21 mouse cellular contexts compared by ENCODE assay signal in the genomic region with DNA sequence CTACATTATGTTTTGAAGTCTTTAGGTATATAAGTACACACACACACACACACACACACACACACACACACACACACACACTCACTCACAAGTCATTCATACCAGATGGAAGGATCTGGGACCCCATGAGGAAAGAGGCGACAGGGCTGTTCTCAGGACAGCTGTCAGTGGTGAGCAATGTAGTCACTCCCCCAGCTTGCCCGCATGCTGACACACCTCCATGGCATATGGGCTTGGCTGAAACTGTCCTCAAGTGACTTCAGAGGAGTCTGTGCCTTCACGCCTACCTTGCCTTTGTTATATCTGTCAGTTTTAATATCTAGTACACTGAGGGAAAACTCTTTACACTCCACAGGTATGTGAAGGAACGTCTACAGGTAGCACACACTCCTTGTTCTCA.
DNase-seq lines count a peak whose midpoint lies in the region; ATAC-seq and TF ChIP-seq lines count a peak whose summit lies in the region.
"Had no signal": no experiment of that assay in that cellular context is flagged by ENCODE, and none has a peak within 500 bp of the region (broad histone marks: within the 10 kb centered on the region; RNA-seq: fewer than 3 reads in every experiment).

No protein-coding gene starts in this region.

- H3K9me3 ChIP-seq in hindbrain, embryonic 14.5 days (ENCODE audit: control insufficient read depth, low read length) = no peaks in the 10 kb centered on the region
- H3K9me3 ChIP-seq in hindbrain, embryonic 12.5 days (replicated peaks) = no peaks in the 10 kb centered on the region
- no peaks in the 10 kb centered on the region for H3K9me3 ChIP-seq in midbrain, postnatal 0 days (ENCODE audit: low read length)
- H3K9me3 ChIP-seq in midbrain, embryonic 11.5 days (ENCODE audit: control insufficient read depth, low read length) = no peaks in the 10 kb centered on the region
- H3K9me3 ChIP-seq: embryonic facial prominence, embryonic 12.5 days; heart, embryonic 12.5 days; intestine, embryonic 15.5 days; midbrain, embryonic 13.5 days; neural tube, embryonic 12.5 days had no signal

- ATAC-seq in hindbrain, embryonic 14.5 days (ENCODE audit: low FRiP score) = peak; percentile 17; the same call in 1 of the 2 replicates
- no peak for ATAC-seq in hindbrain, embryonic 12.5 days (ENCODE audit: low FRiP score)
- no peak; the same call in 1 of the 2 replicates for ATAC-seq in midbrain, postnatal 0 days (ENCODE audit: low FRiP score)
- no peak for ATAC-seq in midbrain, embryonic 11.5 days (ENCODE audit: low FRiP score)
- ATAC-seq in monocyte, adult 5-6 weeks (replicated peaks; ENCODE audit: insufficient number of reproducible peaks, low FRiP score, low TSS enrichment, poor library complexity, severe bottlenecking) = no peak
- ATAC-seq: intestine, embryonic 15.5 days; midbrain, embryonic 13.5 days had no signal

- no peaks in the 10 kb centered on the region for H3K27me3 ChIP-seq in hindbrain, embryonic 14.5 days (ENCODE audit: control insufficient read depth, insufficient read depth, low read length)
- no peaks in the 10 kb centered on the region for H3K27me3 ChIP-seq in hindbrain, embryonic 12.5 days
- no peaks in the 10 kb centered on the region for H3K27me3 ChIP-seq in midbrain, postnatal 0 days (ENCODE audit: insufficient read depth, low read length)
- H3K27me3 ChIP-seq in midbrain, embryonic 11.5 days (ENCODE audit: control insufficient read depth, insufficient read depth, low read length) = no peaks in the 10 kb centered on the region
- H3K27me3 ChIP-seq: embryonic facial prominence, embryonic 12.5 days; heart, embryonic 12.5 days; intestine, embryonic 15.5 days; midbrain, embryonic 13.5 days; neural tube, embryonic 12.5 days had no signal

- WGBS in hindbrain, embryonic 14.5 days = 70% methylated on average over 4 of the region's 4 CpGs
- whole genome bisulfite sequencing in hindbrain, embryonic 12.5 days = 68% methylated on average over 4 of the region's 4 CpGs
- 82% methylated on average over 4 of the region's 4 CpGs for WGBS in midbrain, postnatal 0 days
- WGBS in midbrain, embryonic 11.5 days = 86% methylated on average over 4 of the region's 4 CpGs

- no peak for DNase-seq in hindbrain, embryonic 14.5 days (ENCODE audit: low spot score)
- DNase-seq in midbrain, postnatal 0 days (ENCODE audit: low spot score) = peak; percentile 20
- no peak for DNase-seq in midbrain, embryonic 11.5 days (ENCODE audit: low spot score, missing footprints)
- DNase-seq in cerebellum, adult 9-10 months = peak; percentile 66
- no peak for DNase-seq in c-Kit-positive CD71-positive TER-119-positive erythroid progenitor cells, embryonic 14.5 days (ENCODE audit: low spot score)
- DNase-seq: adrenal gland, adult 2 months; gastrocnemius, postnatal 14 days; heart, adult 11 months; heart, postnatal 10 days; kidney, adult 8-10 months; kidney, postnatal 14 days; lung, postnatal 10 days; right cerebral cortex, postnatal 14 days had no signal

- H3K4me3 ChIP-seq in hindbrain, embryonic 14.5 days (replicated peaks; ENCODE audit: low read length) = no peak overlapping the region
- H3K4me3 ChIP-seq in hindbrain, embryonic 12.5 days = no peak overlapping the region
- H3K4me3 ChIP-seq in midbrain, postnatal 0 days (ENCODE audit: low read depth, low read length) = no peak overlapping the region
- no peak overlapping the region for H3K4me3 ChIP-seq in midbrain, embryonic 11.5 days (ENCODE audit: low read depth, low read length)
- H3K4me3 ChIP-seq: embryonic facial prominence, embryonic 12.5 days; heart, embryonic 12.5 days; intestine, embryonic 15.5 days; layer of hippocampus, adult 2 months; midbrain, embryonic 13.5 days; neural tube, embryonic 12.5 days had no signal

- no peaks in the 10 kb centered on the region for H3K36me3 ChIP-seq in hindbrain, embryonic 14.5 days (replicated peaks; ENCODE audit: control insufficient read depth, insufficient read depth)
- H3K36me3 ChIP-seq in hindbrain, embryonic 12.5 days = no peaks in the 10 kb centered on the region
- no peaks in the 10 kb centered on the region for H3K36me3 ChIP-seq in midbrain, postnatal 0 days (ENCODE audit: insufficient read depth, low read length)
- H3K36me3 ChIP-seq in midbrain, embryonic 11.5 days (ENCODE audit: control insufficient read depth, insufficient read depth, low read length) = no peaks in the 10 kb centered on the region
- H3K36me3 ChIP-seq: embryonic facial prominence, embryonic 12.5 days; heart, embryonic 12.5 days; intestine, embryonic 15.5 days; midbrain, embryonic 13.5 days; neural tube, embryonic 12.5 days had no signal

- no peak for TF ChIP-seq CTCF in midbrain, postnatal 0 days (IDR thresholded peaks at IDR 0.05)

- no peak overlapping the region for H3K27ac ChIP-seq in hindbrain, embryonic 14.5 days
- no peak overlapping the region for H3K27ac ChIP-seq in hindbrain, embryonic 12.5 days
- H3K27ac ChIP-seq in midbrain, postnatal 0 days (ENCODE audit: low read depth, low read length) = no peak overlapping the region
- H3K27ac ChIP-seq in midbrain, embryonic 11.5 days (ENCODE audit: low read depth, low read length) = no peak overlapping the region
- H3K27ac ChIP-seq: embryonic facial prominence, embryonic 12.5 days; intestine, embryonic 15.5 days; midbrain, embryonic 13.5 days; neural tube, embryonic 12.5 days had no signal

- no peak overlapping the region for H3K4me2 ChIP-seq in hindbrain, embryonic 14.5 days (replicated peaks)
- H3K4me2 ChIP-seq in hindbrain, embryonic 12.5 days (replicated peaks) = no peak overlapping the region
- H3K4me2 ChIP-seq in midbrain, postnatal 0 days (ENCODE audit: low read depth, low read length, poor library complexity, severe bottlenecking) = no peak overlapping the region
- H3K4me2 ChIP-seq in midbrain, embryonic 11.5 days = no peak overlapping the region
- H3K4me2 ChIP-seq: embryonic facial prominence, embryonic 12.5 days; heart, embryonic 12.5 days; intestine, embryonic 15.5 days; midbrain, embryonic 13.5 days; neural tube, embryonic 12.5 days had no signal

- no peak overlapping the region for H3K9ac ChIP-seq in hindbrain, embryonic 14.5 days
- H3K9ac ChIP-seq in hindbrain, embryonic 12.5 days = no peak overlapping the region
- H3K9ac ChIP-seq in midbrain, postnatal 0 days (replicated peaks; ENCODE audit: low read length, poor library complexity, severe bottlenecking) = no peak overlapping the region
- H3K9ac ChIP-seq in midbrain, embryonic 11.5 days (ENCODE audit: low read length) = no peak overlapping the region
- H3K9ac ChIP-seq: embryonic facial prominence, embryonic 12.5 days; heart, embryonic 12.5 days; intestine, embryonic 15.5 days; midbrain, embryonic 13.5 days; neural tube, embryonic 12.5 days had no signal

- H3K4me1 ChIP-seq in hindbrain, embryonic 14.5 days (replicated peaks; ENCODE audit: control insufficient read depth, insufficient read depth, low read length) = no peaks in the 10 kb centered on the region
- no peaks in the 10 kb centered on the region for H3K4me1 ChIP-seq in hindbrain, embryonic 12.5 days
- H3K4me1 ChIP-seq in midbrain, postnatal 0 days (ENCODE audit: insufficient read depth, low read length) = no peaks in the 10 kb centered on the region
- H3K4me1 ChIP-seq in midbrain, embryonic 11.5 days (ENCODE audit: control insufficient read depth, insufficient read depth, low read length) = no peaks in the 10 kb centered on the region
- H3K4me1 ChIP-seq: embryonic facial prominence, embryonic 12.5 days; intestine, embryonic 15.5 days; midbrain, embryonic 13.5 days; neural tube, embryonic 12.5 days had no signal

Comparison
In these comparisons a context has a peak if more than half of its experiments do, and no peak if none do; other contexts are left out.
1. DNase-seq: peak in midbrain, postnatal 0 days (single experiment) and cerebellum, adult 9-10 months (single experiment); none in hindbrain, embryonic 14.5 days (single experiment), midbrain, embryonic 11.5 days (single experiment) and c-Kit-positive CD71-positive TER-119-positive erythroid progenitor cells, embryonic 14.5 days (single experiment).